Mouse (Mus musculus): Measurements from ENCODE around the gene Ptpn6. TPM values are rescaled to one million over a fixed set of nuclear protein-coding genes. Genes with fewer than 3 reads are reported as not detected.
A peak's percentile ranks its signal among the peaks of the same experiment; 100 is the strongest.

The Ptpn6 gene
- polyA plus RNA-seq, 1 experiment from 2014 or later: 4.0 TPM

DNA sequence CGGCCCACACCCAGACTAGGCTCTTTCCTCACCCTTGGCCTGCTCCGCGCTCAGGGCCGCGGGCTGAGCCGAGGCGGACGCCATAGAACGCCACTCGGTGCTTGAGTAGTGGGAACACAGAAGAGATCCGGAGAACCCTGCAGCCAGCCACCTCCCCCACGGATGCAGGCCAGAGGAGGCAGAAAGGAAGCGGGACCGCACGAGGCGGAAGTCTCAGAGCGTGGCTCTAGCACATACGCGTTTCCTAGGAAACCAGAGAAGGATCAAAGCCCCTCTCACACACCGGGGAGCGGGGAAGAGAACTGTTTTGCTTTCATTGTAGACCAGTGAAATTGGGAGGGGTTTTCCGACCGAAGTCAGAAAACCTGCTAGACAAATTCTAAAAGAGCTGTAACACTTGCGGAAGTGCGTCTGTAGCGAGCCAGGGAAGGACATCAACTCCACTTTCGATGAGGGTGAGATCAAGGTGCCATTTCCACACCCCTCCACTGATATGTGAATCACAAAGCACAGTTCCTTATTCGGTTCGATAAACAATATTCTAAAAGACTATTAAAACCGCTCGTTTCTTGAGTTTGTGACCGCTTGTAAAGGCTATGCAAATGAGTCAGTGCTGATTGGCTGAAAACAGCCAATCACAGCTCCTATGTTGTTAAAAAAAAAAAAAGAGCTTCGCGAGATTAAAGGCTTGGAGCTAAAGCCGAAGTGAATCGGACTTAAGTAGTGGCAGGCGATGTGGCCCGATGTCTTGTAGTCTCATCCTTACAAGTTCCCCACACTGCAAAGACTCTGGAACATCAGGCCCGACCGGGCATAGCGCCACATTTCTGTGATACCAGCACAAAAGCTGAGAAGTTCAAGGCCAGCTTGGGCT lies 2.6 kb upstream of the Ptpn6 start, which contains the start of gene Grcc10:
Gene Grcc10, minus strand, starts transcription at position 487 of the 874 bp plus-strand sequence.
- no peaks in the 10 kb centered on the region for H3K27me3 ChIP-seq (ENCODE audit: control insufficient read depth, insufficient read depth, low read depth, low read length)
- H3K27ac ChIP-seq (ENCODE audit: low read length): peak within 1 kb of the TSS; percentile 94
- peak within 1 kb of the TSS; percentile 79 for H3K4me2 ChIP-seq (ENCODE audit: low read length)
- no peaks in the 10 kb centered on the region for H3K9me3 ChIP-seq (replicated peaks; ENCODE audit: control insufficient read depth, low read length, poor library complexity, severe bottlenecking)
- H3K4me3 ChIP-seq (ENCODE audit: low read depth, low read length): peak within 1 kb of the TSS; percentile 71
- peaks cover 21% of the 10 kb centered on the region for H3K36me3 ChIP-seq (ENCODE audit: control insufficient read depth, insufficient read depth, low read length)
- WGBS: under 1% methylated on average over 41 of the region's 41 CpGs
- peak within 1 kb of the TSS; percentile 96 for H3K9ac ChIP-seq (ENCODE audit: low read depth, low read length)
- ATAC-seq: peak; percentile 87
- peaks cover 33% of the 10 kb centered on the region for H3K4me1 ChIP-seq (ENCODE audit: control insufficient read depth, insufficient read depth, low read length)

DNA sequence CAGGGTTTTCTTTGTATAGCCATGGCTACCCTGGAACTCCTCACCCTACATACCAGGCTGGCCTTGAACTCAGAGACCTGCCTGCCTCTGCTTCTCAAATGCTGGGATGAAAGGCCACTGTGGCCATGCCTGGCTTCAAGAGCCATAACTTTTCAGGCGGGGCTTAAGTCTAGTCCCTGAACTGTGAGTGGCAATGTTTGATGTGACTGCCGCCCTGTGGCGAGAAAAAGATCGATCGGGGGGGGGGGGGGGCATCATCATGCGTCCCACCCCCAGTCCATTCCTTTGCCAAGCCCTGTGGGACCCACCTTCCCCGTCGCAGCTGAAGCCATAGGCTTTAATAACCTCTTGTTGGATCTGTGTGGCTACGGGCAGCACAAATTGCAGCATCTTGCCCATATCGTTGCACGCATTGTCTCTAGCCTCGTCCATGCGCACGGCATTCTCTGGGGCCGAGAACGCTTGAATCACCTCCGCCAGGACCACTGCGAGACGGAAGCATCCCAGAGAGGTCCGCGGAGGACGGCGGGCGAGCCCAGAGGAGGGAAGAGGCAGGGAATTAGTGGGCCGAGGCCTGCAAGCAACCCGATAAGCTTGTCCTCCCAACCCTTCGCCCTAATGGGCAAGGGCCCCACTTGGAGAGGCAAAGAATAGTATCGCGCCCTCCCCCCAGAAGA lies 1.8 kb upstream of the Ptpn6 start:
- H3K9ac ChIP-seq (ENCODE audit: low read depth, low read length): peak overlapping the region; percentile 96
- peak; percentile 32 for ATAC-seq
- H3K36me3 ChIP-seq (ENCODE audit: control insufficient read depth, insufficient read depth, low read length): peaks cover 21% of the 10 kb centered on the region
- H3K4me2 ChIP-seq (ENCODE audit: low read length): peak overlapping the region; percentile 79
- under 1% methylated on average over 29 of the region's 29 CpGs for WGBS
- peak overlapping the region; percentile 94 for H3K27ac ChIP-seq (ENCODE audit: low read length)
- peaks cover 29% of the 10 kb centered on the region for H3K4me1 ChIP-seq (ENCODE audit: control insufficient read depth, insufficient read depth, low read length)
- no peaks in the 10 kb centered on the region for H3K27me3 ChIP-seq (ENCODE audit: control insufficient read depth, insufficient read depth, low read depth, low read length)
- no peaks in the 10 kb centered on the region for H3K9me3 ChIP-seq (replicated peaks; ENCODE audit: control insufficient read depth, low read length, poor library complexity, severe bottlenecking)
- peak overlapping the region; percentile 71 for H3K4me3 ChIP-seq (ENCODE audit: low read depth, low read length)

DNA sequence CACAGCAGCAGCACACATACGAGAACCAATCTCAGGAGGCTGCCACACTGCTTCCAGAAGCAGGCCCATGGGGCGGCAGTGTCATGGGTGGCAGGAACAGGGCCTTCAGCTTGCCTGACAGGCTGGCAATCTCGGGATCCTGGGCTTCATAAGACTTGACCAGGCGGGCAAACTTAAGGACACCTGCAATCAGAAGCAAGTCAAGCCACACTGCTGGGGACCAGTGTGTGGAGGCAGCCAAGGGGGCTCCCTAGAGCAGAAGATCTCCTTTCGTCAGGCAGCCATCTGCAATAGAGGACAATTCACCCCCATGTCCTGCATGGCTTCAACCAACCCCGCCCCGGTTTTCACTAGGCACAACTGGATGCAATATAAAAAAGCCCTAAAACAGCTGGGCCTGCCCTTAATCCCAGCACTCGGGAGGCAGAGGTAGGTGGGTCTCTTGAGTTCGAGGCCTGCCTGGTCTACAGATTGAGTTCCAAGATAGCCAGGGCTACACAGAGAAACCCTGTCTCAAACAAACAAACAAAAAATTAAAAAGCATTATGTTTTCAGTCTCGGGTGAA lies 800 bp upstream of the Ptpn6 start:
- H3K4me2 ChIP-seq (ENCODE audit: low read length): peak overlapping the region; percentile 79; the same call in 1 of the 2 replicates
- no peaks in the 10 kb centered on the region for H3K27me3 ChIP-seq (ENCODE audit: control insufficient read depth, insufficient read depth, low read depth, low read length)
- no peaks in the 10 kb centered on the region for H3K9me3 ChIP-seq (replicated peaks; ENCODE audit: control insufficient read depth, low read length, poor library complexity, severe bottlenecking)
- peaks cover 17% of the 10 kb centered on the region for H3K36me3 ChIP-seq (ENCODE audit: control insufficient read depth, insufficient read depth, low read length)
- peak overlapping the region; percentile 94 for H3K27ac ChIP-seq (ENCODE audit: low read length)
- H3K4me3 ChIP-seq (ENCODE audit: low read depth, low read length): no peak overlapping the region; the same call in 1 of the 2 replicates
- H3K4me1 ChIP-seq (ENCODE audit: control insufficient read depth, insufficient read depth, low read length): peaks cover 25% of the 10 kb centered on the region
- no peak overlapping the region for H3K9ac ChIP-seq (ENCODE audit: low read depth, low read length)
- WGBS: 85% methylated on average over 10 of the region's 10 CpGs
- no peak for ATAC-seq

DNA sequence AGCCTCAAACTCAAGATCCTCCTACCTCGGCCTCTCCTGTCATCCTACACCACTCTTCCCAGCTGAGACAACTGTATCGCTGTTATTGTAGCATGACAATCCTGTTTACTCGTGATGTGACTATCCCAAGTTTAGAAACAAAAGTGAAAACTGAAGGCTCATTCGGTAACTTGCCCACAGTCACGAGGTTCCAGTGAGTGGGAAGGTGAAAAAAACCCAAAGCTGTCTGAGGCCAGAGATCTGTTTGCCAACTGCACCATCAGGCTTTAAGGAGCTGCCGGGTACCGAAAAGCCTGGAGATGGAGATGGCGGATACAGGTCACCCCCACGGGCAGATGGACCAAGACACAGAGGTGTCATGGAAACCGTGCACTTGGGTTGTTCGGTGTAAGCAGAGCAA lies 1.5 kb downstream of the Ptpn6 start:
- ATAC-seq: no peak
- no peak overlapping the region for H3K4me3 ChIP-seq (ENCODE audit: low read depth, low read length)
- H3K4me2 ChIP-seq (ENCODE audit: low read length): no peak overlapping the region
- H3K27me3 ChIP-seq (ENCODE audit: control insufficient read depth, insufficient read depth, low read depth, low read length): no peaks in the 10 kb centered on the region
- peaks cover 24% of the 10 kb centered on the region for H3K4me1 ChIP-seq (ENCODE audit: control insufficient read depth, insufficient read depth, low read length)
- 93% methylated on average over 11 of the region's 11 CpGs for WGBS
- no peaks in the 10 kb centered on the region for H3K9me3 ChIP-seq (replicated peaks; ENCODE audit: control insufficient read depth, low read length, poor library complexity, severe bottlenecking)
- no peaks in the 10 kb centered on the region for H3K36me3 ChIP-seq (ENCODE audit: control insufficient read depth, insufficient read depth, low read length)
- no peak overlapping the region for H3K27ac ChIP-seq (ENCODE audit: low read length)
- no peak overlapping the region for H3K9ac ChIP-seq (ENCODE audit: low read depth, low read length)

DNA sequence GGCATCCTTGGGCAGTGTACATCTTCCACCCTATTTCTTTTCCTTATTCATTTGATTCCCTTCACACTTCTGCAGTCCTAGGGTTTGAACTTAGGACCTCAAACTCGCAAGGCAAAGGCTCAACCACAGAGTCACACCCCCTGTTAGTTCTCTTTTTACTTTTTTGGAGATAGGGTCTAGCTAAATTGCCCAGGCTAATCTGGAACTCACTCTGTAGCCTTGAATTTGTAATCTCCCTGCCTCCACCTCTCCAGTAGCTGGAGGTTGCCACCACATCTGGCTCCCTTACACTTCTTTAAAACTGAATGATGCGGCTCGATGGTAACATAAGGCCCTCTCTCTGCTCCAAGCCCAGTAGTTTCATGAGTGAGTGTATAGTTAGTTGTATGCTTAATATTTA lies 4.1 kb downstream of the Ptpn6 start:
- no peak overlapping the region for H3K4me2 ChIP-seq (ENCODE audit: low read length)
- ATAC-seq: no peak
- no peaks in the 10 kb centered on the region for H3K27me3 ChIP-seq (ENCODE audit: control insufficient read depth, insufficient read depth, low read depth, low read length)
- H3K9me3 ChIP-seq (replicated peaks; ENCODE audit: control insufficient read depth, low read length, poor library complexity, severe bottlenecking): no peaks in the 10 kb centered on the region
- peaks cover 10% of the 10 kb centered on the region for H3K4me1 ChIP-seq (ENCODE audit: control insufficient read depth, insufficient read depth, low read length)
- no peaks in the 10 kb centered on the region for H3K36me3 ChIP-seq (ENCODE audit: control insufficient read depth, insufficient read depth, low read length)
- H3K27ac ChIP-seq (ENCODE audit: low read length): no peak overlapping the region
- H3K4me3 ChIP-seq (ENCODE audit: low read depth, low read length): no peak overlapping the region
- WGBS: 88% methylated on average over 3 of the region's 3 CpGs
- no peak overlapping the region for H3K9ac ChIP-seq (ENCODE audit: low read depth, low read length)

DNA sequence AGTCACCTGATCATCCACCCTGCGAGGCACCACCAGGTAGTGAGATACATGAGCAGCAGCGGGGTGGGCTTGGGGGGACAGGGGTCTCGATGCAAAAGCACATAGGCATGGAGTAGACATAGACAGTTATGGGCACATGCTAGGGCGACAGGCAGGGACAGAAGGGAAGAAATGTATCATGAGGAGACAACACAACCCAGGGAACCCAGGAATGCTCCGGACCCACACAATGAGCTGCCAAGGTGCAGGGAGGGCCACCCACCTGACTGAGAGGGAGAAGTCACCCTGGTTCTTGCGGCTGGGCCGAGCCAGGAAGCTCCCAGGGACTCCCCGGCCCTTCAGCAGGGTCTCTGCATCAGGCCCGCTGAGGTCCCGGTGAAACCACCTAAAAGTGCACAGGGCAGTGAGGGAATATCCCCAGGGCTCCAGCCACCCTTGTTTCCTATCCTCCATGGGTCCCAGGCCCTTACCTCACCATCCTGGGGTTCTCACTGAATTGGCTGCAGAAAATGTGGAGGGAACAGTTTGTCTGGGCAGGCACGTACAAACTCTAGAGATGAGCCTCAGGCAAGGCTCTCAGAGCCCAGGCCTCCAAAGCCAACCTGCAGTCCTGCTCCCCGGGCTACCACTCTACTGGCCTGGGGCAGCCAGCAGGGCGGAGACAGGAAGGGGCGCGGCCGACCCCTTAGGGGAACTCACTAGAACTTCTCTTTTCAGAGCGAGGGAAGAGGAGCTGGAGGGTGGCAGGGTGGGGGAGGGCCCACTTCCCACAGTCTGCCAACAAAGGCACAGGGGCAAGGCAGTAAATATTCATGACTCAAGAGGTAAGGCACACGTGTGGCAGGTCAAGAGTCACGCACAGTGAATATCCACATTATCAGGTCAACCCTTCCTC lies 5.8 kb downstream of the Ptpn6 start:
- ATAC-seq: no peak
- H3K9ac ChIP-seq (ENCODE audit: low read depth, low read length): no peak overlapping the region
- no peaks in the 10 kb centered on the region for H3K36me3 ChIP-seq (ENCODE audit: control insufficient read depth, insufficient read depth, low read length)
- no peak overlapping the region for H3K27ac ChIP-seq (ENCODE audit: low read length)
- 59% methylated on average over 18 of the region's 19 CpGs for WGBS
- H3K4me1 ChIP-seq (ENCODE audit: control insufficient read depth, insufficient read depth, low read length): no peaks in the 10 kb centered on the region
- no peak overlapping the region for H3K4me3 ChIP-seq (ENCODE audit: low read depth, low read length)
- H3K27me3 ChIP-seq (ENCODE audit: control insufficient read depth, insufficient read depth, low read depth, low read length): no peaks in the 10 kb centered on the region
- H3K9me3 ChIP-seq (replicated peaks; ENCODE audit: control insufficient read depth, low read length, poor library complexity, severe bottlenecking): no peaks in the 10 kb centered on the region
- no peak overlapping the region for H3K4me2 ChIP-seq (ENCODE audit: low read length)

DNA sequence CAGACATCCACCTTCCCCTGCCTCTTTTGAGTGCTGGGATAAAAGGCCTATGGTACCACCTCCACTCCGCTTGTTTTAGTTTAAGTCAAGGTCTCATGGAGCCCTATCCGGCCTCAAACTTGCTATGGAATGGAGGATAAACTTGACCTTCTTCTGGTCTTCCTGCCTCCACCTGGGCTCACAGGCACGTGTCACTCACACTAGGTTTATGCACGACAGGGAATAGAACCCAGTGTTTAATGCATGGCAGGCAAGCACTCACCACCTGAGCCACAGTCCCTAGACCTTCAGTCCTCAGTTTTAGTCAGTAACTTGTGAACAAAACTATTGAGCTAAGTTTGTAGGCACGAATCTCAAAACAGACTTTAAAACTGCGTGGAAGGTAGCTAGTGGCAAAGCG lies 7.5 kb downstream of the Ptpn6 start:
- Histone ChIP-seq H3K36me3 (ENCODE audit: control insufficient read depth, insufficient read depth, low read length) (no peaks in the 10 kb centered on the region), H3K4me1 (ENCODE audit: control insufficient read depth, insufficient read depth, low read length) (no peaks in the 10 kb centered on the region), H3K27ac (ENCODE audit: low read length) (no peak overlapping the region), H3K27me3 (ENCODE audit: control insufficient read depth, insufficient read depth, low read depth, low read length) (no peaks in the 10 kb centered on the region), H3K4me2 (ENCODE audit: low read length) (no peak overlapping the region), H3K4me3 (ENCODE audit: low read depth, low read length) (no peak overlapping the region), H3K9ac (ENCODE audit: low read depth, low read length) (no peak overlapping the region), H3K9me3 (replicated peaks; ENCODE audit: control insufficient read depth, low read length, poor library complexity, severe bottlenecking) (no peaks in the 10 kb centered on the region)
- no peak for ATAC-seq
- WGBS: 87% methylated on average over 7 of the region's 7 CpGs

DNA sequence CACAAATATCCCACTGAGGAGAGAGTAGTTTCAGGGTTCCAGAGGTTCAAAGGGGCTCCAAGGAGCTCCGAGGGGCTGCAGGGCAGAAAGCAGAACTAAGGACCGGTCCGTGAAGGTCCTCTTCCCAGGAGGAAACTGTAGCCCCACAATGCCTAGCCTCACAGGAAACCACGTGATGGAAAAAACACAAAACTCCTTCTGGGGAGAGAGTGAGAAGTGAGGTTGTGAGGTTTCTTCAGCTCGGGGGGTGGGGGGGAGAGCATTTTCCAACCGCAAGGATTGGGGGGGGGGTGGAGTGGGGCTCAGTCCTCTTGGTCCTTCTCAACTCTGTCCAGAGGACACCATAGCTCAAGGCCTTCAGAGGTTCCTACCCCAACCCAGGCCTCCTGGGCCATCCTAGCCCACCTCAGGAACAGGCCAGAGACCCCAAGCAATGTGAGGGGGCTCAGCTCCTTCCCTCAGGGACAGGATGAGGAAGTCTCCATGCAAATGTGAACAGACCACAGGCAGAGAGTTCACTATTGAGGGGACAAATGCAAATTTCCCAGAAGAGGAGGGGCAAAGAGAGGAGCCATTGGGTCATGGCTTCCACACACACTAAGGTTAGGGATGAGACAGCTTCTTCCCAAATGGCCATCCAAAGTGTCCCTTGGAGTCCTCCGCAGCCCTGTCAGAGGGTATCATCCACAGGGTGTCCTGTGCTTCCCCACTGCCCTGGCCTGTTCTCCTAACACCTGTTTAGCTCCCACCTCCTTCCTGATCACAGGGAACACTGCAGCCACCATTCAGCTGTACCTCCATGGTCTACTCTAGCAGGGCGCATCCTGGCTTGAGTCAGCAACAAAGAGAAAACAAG lies 8.4 kb downstream of the Ptpn6 start:
- Histone ChIP-seq H3K9ac (ENCODE audit: low read depth, low read length) (no peak overlapping the region), H3K9me3 (replicated peaks; ENCODE audit: control insufficient read depth, low read length, poor library complexity, severe bottlenecking) (no peaks in the 10 kb centered on the region), H3K4me2 (ENCODE audit: low read length) (no peak overlapping the region), H3K27ac (ENCODE audit: low read length) (no peak overlapping the region), H3K4me3 (ENCODE audit: low read depth, low read length) (no peak overlapping the region), H3K27me3 (ENCODE audit: control insufficient read depth, insufficient read depth, low read depth, low read length) (no peaks in the 10 kb centered on the region), H3K4me1 (ENCODE audit: control insufficient read depth, insufficient read depth, low read length) (no peaks in the 10 kb centered on the region), H3K36me3 (ENCODE audit: control insufficient read depth, insufficient read depth, low read length) (no peaks in the 10 kb centered on the region)
- WGBS: 89% methylated on average over 8 of the region's 8 CpGs
- no peak for ATAC-seq

Data from midbrain, embryonic 16.5 days (tissue).